Mouse (Mus musculus) limb, embryonic 12.5 days (tissue): ENCODE measurements around the gene Tmem107. TPM values are rescaled to one million over a fixed set of nuclear protein-coding genes. Genes with fewer than 3 reads are reported as not detected.

Experiments
- ATAC-seq: fragments of 200-750 bp; cut with Nextera tagmentation; 2 replicates; pipeline ENCODE4 v1.8.0; 2017; ENCODE audit warnings: low read depth, moderate TSS enrichment; ENCODE audit not compliant: insufficient number of reproducible peaks, insufficient read depth, low FRiP score, low TSS enrichment
- H3K27ac ChIP-seq: fragments of 300-500 bp; sonication (generic); 2 replicates; pipeline ENCODE4 v1.5.1; 2016; ENCODE audit warnings: mild to moderate bottlenecking, moderate library complexity
- H3K27me3 ChIP-seq: fragments of 300-500 bp; sonication (generic); 2 replicates; pipeline ENCODE4 v1.6.1; 2016; ENCODE audit warnings: mild to moderate bottlenecking, moderate library complexity
- H3K36me3 ChIP-seq: fragments of 300-500 bp; sonication (generic); 2 replicates; pipeline ENCODE4 v1.6.1; 2016; ENCODE audit warnings: mild to moderate bottlenecking, moderate library complexity
- H3K4me1 ChIP-seq: fragments of 300-500 bp; sonication (generic); replicated peaks from 2 replicates; pipeline ENCODE4 v1.6.1; 2016
- H3K4me2 ChIP-seq: fragments of 300-500 bp; sonication (generic); 2 replicates; pipeline ENCODE4 v1.6.1; 2016; ENCODE audit warnings: mild to moderate bottlenecking, moderate library complexity
- H3K4me3 ChIP-seq: fragments of 300-500 bp; sonication (generic); replicated peaks from 2 replicates; pipeline ENCODE4 v1.5.1; 2016; ENCODE audit warnings: mild to moderate bottlenecking
- H3K9ac ChIP-seq: fragments of 300-500 bp; sonication (generic); replicated peaks from 2 replicates; pipeline ENCODE4 v1.6.1; 2016; ENCODE audit warnings: mild to moderate bottlenecking, moderate library complexity
- H3K9me3 ChIP-seq: fragments of 300-500 bp; sonication (generic); 2 replicates; pipeline ENCODE4 v1.6.1; 2016; ENCODE audit warnings: mild to moderate bottlenecking, moderate library complexity
- WGBS: fragments of 180-500 bp; shearing (Covaris S2); methylation state at CpG from one replicate; pipeline ENCODE4 v1.1.7; 2016; 5-methylcytosine and 5-hydroxymethylcytosine counted together
- polyA plus RNA-seq: library from polyadenylated mRNA; unstranded; fragments of >200 nt; fragmentation: Nextera tagmentation; extraction: Ambion mirVana; gene quantifications from 2 replicates; pipeline ENCODE4 v1.2.1, GENCODE M21; 2016

The Tmem107 gene
- polyA plus RNA-seq, 1 experiment from 2014 or later: 41.0 TPM

GRCm38 (mm10) chr11:69121001-69121740, 50.6 kb downstream of the Tmem107 start:
- Histone ChIP-seq H3K4me3 (peak overlapping the region; percentile 81), H3K27me3 (peaks cover 20% of the 10 kb centered on the region), H3K27ac (no peak overlapping the region), H3K9ac (peak overlapping the region; percentile 74), H3K4me2 (peak overlapping the region; percentile 97), H3K36me3 (no peaks in the 10 kb centered on the region), H3K9me3 (no peaks in the 10 kb centered on the region), H3K4me1 (peaks cover 43% of the 10 kb centered on the region)
- ATAC-seq: no peak
- WGBS: under 1% methylated on average over 33 of the region's 33 CpGs

- WGBS: under 1% methylated on average over 32 of the region's 32 CpGs
- ATAC-seq: no peak
- Histone ChIP-seq H3K4me3 (peak overlapping the region; percentile 81), H3K4me1 (peaks cover 48% of the 10 kb centered on the region), H3K36me3 (no peaks in the 10 kb centered on the region), H3K9me3 (no peaks in the 10 kb centered on the region), H3K27me3 (peaks cover 17% of the 10 kb centered on the region), H3K9ac (peak overlapping the region; percentile 74), H3K27ac (peak overlapping the region; percentile 86), H3K4me2 (peak overlapping the region; percentile 97)
These were observed 51.2 kb downstream of the Tmem107 start for GRCm38 (mm10) chr11:69121741-69122335.

DNA sequence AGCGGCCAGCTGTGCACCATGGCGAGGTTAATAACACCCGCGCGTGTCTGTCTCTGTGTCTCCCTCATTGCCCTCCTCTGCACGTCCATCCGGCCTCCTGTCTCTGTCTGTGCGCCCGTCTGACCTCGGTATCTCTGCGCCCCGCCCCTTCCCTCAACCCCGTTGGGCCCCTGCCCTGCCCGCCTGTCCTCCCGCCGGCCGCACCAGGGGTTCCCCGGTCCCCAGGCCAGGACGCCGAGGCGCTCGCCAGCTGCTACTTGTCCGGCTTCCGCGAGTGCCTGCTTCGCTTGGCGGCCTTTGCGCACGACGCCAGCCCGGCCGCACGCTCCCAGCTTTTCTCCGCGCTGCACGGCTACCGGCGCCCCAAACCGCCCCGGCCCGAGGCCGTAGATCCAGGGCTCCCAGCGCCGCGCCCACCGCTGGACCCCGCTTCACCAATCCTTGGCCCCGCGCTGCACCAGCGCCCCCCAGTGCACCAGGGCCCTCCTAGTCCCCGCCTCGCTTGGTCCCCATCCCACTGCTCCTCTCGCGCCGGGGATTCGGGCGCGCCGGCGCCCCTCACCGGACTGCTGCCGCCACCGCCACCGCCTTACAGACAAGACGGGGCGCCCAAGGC, 51.8 kb downstream of the Tmem107 start, which contains the start of gene 9130213A22Rik:
Gene 9130213A22Rik (minus strand): TSS at position 254 of the 616 bp plus-strand sequence.
- Histone ChIP-seq H3K27ac (peak within 1 kb of the TSS; percentile 86), H3K27me3 (peaks cover 22% of the 10 kb centered on the region), H3K4me2 (peak within 1 kb of the TSS; percentile 97), H3K4me1 (peaks cover 44% of the 10 kb centered on the region), H3K9me3 (no peaks in the 10 kb centered on the region), H3K36me3 (no peaks in the 10 kb centered on the region), H3K9ac (peak within 1 kb of the TSS; percentile 74), H3K4me3 (peak within 1 kb of the TSS; percentile 81)
- under 1% methylated on average over 65 of the region's 66 CpGs for WGBS
- peak; percentile 66 for ATAC-seq

Other genes starting within 250 kb of the Tmem107 start
- gene Ndel1, start 198.9 kb upstream of the Tmem107 start, polyA plus RNA-seq: 69.5 and 74.7 TPM in 2 replicates
- 0.05 TPM in 1 of 2 replicates, not detected in the other for gene Rnf222, start 182.3 kb upstream of the Tmem107 start, polyA plus RNA-seq
- gene Rpl26, start 169.2 kb upstream of the Tmem107 start, polyA plus RNA-seq: 1,086 and 1,101 TPM in 2 replicates
- not detected in 2 replicates for gene Odf4, start 143.7 kb upstream of the Tmem107 start, polyA plus RNA-seq
- gene Arhgef15, start 113.3 kb upstream of the Tmem107 start, polyA plus RNA-seq: 6.1 and 7.0 TPM in 2 replicates
- gene Slc25a35, start 102.7 kb upstream of the Tmem107 start, polyA plus RNA-seq: 2.3 and 2.6 TPM in 2 replicates
- 64.6 and 69.6 TPM in 2 replicates for gene Rangrf, start 95.6 kb upstream of the Tmem107 start, polyA plus RNA-seq
- gene Pfas, start 62.3 kb upstream of the Tmem107 start, polyA plus RNA-seq: 45.7 and 48.5 TPM in 2 replicates
- 70.5 and 73.8 TPM in 2 replicates for gene Ctc1, start 54.9 kb upstream of the Tmem107 start, polyA plus RNA-seq
- gene Aurkb, start 25.2 kb upstream of the Tmem107 start, polyA plus RNA-seq: 169 and 171 TPM in 2 replicates
- 9.2 and 10.0 TPM in 2 replicates for gene Borcs6, start 11.1 kb upstream of the Tmem107 start, polyA plus RNA-seq
- gene Vamp2, start 17.7 kb downstream of the Tmem107 start, polyA plus RNA-seq: 68.0 and 79.5 TPM in 2 replicates
- gene Per1, start 24.4 kb downstream of the Tmem107 start, polyA plus RNA-seq: 7.2 and 10.4 TPM in 2 replicates
- gene Hes7, start 49.6 kb downstream of the Tmem107 start, polyA plus RNA-seq: 0.56 and 0.74 TPM in 2 replicates
- 0.22 and 0.76 TPM in 2 replicates for gene 9130213A22Rik, start 51.8 kb downstream of the Tmem107 start, polyA plus RNA-seq
- gene Aloxe3, start 55.1 kb downstream of the Tmem107 start, polyA plus RNA-seq: 0.58 and 0.77 TPM in 2 replicates
- gene Alox12b, start 86.2 kb downstream of the Tmem107 start, polyA plus RNA-seq: 0.08 TPM in 1 of 2 replicates, not detected in the other
- 0.08 TPM in 1 of 2 replicates, not detected in the other for gene Alox8, start 127.0 kb downstream of the Tmem107 start, polyA plus RNA-seq
- 0.08 TPM in 1 of 2 replicates, not detected in the other for gene Gucy2e, start 166.2 kb downstream of the Tmem107 start, polyA plus RNA-seq